Mouse (Mus musculus) megakaryocyte, embryonic 14.5 days (primary cell): Measurements from ENCODE around the gene 4930583I09Rik.

ENCODE experiments used
- FLI1 ChIP-seq: IDR thresholded peaks from 2 replicates; pipeline ENCODE4 v1.6.1; 2012; ENCODE audit warnings: low read length, inconsistent platforms, mixed read lengths
- GATA1 ChIP-seq: IDR thresholded peaks from 3 replicates; pipeline ENCODE4 v1.6.1; 2012; ENCODE audit warnings: mixed read lengths, low read length, inconsistent platforms, borderline replicate concordance

DNA sequence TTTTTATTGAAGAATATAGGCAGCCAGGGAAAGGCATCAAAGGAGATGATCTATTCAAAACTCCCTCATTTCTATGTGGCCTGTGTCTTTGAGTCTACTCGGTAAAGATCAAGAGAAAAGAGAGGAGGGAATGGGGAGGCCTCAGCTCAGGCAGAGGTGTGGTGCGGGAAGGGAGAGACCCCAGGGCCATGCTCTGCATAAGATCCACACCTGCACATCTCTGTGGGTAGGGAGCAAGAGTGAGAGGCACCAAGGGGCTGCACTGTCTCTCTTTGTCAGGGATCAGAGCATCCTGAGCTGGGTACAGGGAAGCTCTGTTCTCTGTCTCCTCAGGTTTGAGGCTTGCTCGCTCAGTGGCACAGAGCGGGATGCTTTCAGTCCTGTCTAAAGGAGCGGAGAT, 8.4 kb downstream of the 4930583I09Rik start:
- TF ChIP-seq FLI1 (no peak), GATA1 (no peak)
